Mouse (Mus musculus) midbrain, embryonic 15.5 days (tissue): Measurements from ENCODE around the gene Jmjd7. TPM values are rescaled to one million over a fixed set of nuclear protein-coding genes. Genes with fewer than 3 reads are reported as not detected.

Experiments used
- ATAC-seq: fragments of 200-750 bp; cut with Nextera tagmentation; replicated peaks from 2 replicates; pipeline ENCODE4 v1.8.0; 2017; ENCODE audit warnings: moderate TSS enrichment
- H3K27ac ChIP-seq: fragments of 300-500 bp; sonication (generic); 2 replicates; pipeline ENCODE4 v1.5.1; 2015; ENCODE audit warnings: mild to moderate bottlenecking, inconsistent platforms
- H3K27me3 ChIP-seq: fragments of 300-500 bp; sonication (generic); replicated peaks from 2 replicates; pipeline ENCODE4 v1.6.1; 2015; ENCODE audit warnings: inconsistent platforms
- H3K36me3 ChIP-seq: fragments of 300-500 bp; sonication (generic); replicated peaks from 2 replicates; pipeline ENCODE4 v1.6.1; 2015; ENCODE audit warnings: inconsistent platforms
- H3K4me1 ChIP-seq: fragments of 300-500 bp; sonication (generic); 2 replicates; pipeline ENCODE4 v1.6.1; 2015; ENCODE audit warnings: inconsistent platforms
- H3K4me2 ChIP-seq: fragments of 300-500 bp; sonication (generic); 2 replicates; pipeline ENCODE4 v1.6.1; 2015; ENCODE audit warnings: inconsistent platforms, mild to moderate bottlenecking, moderate library complexity
- H3K4me3 ChIP-seq: fragments of 300-500 bp; sonication (generic); 2 replicates; pipeline ENCODE4 v1.5.1; 2015; ENCODE audit warnings: mild to moderate bottlenecking, inconsistent platforms
- H3K9ac ChIP-seq: fragments of 300-500 bp; sonication (generic); 2 replicates; pipeline ENCODE4 v1.6.1; 2015; ENCODE audit warnings: mild to moderate bottlenecking, inconsistent platforms
- H3K9me3 ChIP-seq: fragments of 300-500 bp; sonication (generic); 2 replicates; pipeline ENCODE4 v1.6.1; 2016; ENCODE audit warnings: inconsistent platforms
- WGBS: fragments of 180-500 bp; shearing (Covaris S2); methylation state at CpG from one replicate; pipeline ENCODE4 v1.1.7; 2015; ENCODE audit warnings: mixed read lengths; 5-methylcytosine and 5-hydroxymethylcytosine counted together
- microRNA-seq: library from miRNA; unstranded; fragments of <30 nt; microRNA quantifications from one replicate; pipeline ENCODE4, GENCODE M21; 2016
- polyA plus RNA-seq: library from polyadenylated mRNA; unstranded; fragments of >200 nt; fragmentation: Nextera tagmentation; extraction: Ambion mirVana; gene quantifications from 2 replicates; pipeline ENCODE4 v1.2.1, GENCODE M21; 2015

Jmjd7 gene
- polyA plus RNA-seq, 1 experiment from 2014 or later = 21.9 TPM

- peak; percentile 35; the same call in 1 of the 2 replicates for ATAC-seq
- H3K9me3 ChIP-seq = no peaks in the 10 kb centered on the region
- no peak overlapping the region for H3K4me3 ChIP-seq
- H3K36me3 ChIP-seq = no peaks in the 10 kb centered on the region
- H3K4me2 ChIP-seq = peak overlapping the region; percentile 31
- H3K27me3 ChIP-seq = no peaks in the 10 kb centered on the region
- H3K9ac ChIP-seq = no peak overlapping the region
- WGBS = 41% methylated on average over 16 of the region's 16 CpGs
- 0 out of 2 replicates have a peak, but pooled peaks cover 3% of the 10 kb centered on the region for H3K4me1 ChIP-seq
- no peak overlapping the region for H3K27ac ChIP-seq
Measured at GRCm38 (mm10) chr2:120068555-120069465, 41.5 kb downstream of the Jmjd7 start.

GRCm38 (mm10) chr2:120069466-120069990 lies 42.2 kb downstream of the Jmjd7 start:
- WGBS = 73% methylated on average over 8 of the region's 8 CpGs
- no peaks in the 10 kb centered on the region for H3K36me3 ChIP-seq
- H3K27ac ChIP-seq = no peak overlapping the region
- H3K4me2 ChIP-seq = no peak overlapping the region
- no peak overlapping the region for H3K4me3 ChIP-seq
- no peak overlapping the region for H3K9ac ChIP-seq
- H3K9me3 ChIP-seq = no peaks in the 10 kb centered on the region
- no peaks in the 10 kb centered on the region for H3K27me3 ChIP-seq
- 0 out of 2 replicates have a peak, but pooled peaks have one; percentile 4 for ATAC-seq
- H3K4me1 ChIP-seq = 0 out of 2 replicates have a peak, but pooled peaks cover 3% of the 10 kb centered on the region

GRCm38 (mm10) chr2:120074096-120074495 lies 46.8 kb downstream of the Jmjd7 start:
- Histone ChIP-seq H3K4me2 (no peak overlapping the region), H3K4me1 (peaks cover 9% of the 10 kb centered on the region), H3K27ac (no peak overlapping the region), H3K9me3 (no peaks in the 10 kb centered on the region), H3K27me3 (peaks cover 9% of the 10 kb centered on the region), H3K9ac (no peak overlapping the region), H3K4me3 (no peak overlapping the region), H3K36me3 (no peaks in the 10 kb centered on the region)
- WGBS = 93% methylated on average over 4 of the region's 4 CpGs
- ATAC-seq = no peak

GRCm38 (mm10) chr2:120076076-120076705 lies 48.9 kb downstream of the Jmjd7 start:
- WGBS = 1% methylated on average over 36 of the region's 36 CpGs
- Histone ChIP-seq H3K27ac (no peak overlapping the region), H3K4me1 (peaks cover 9% of the 10 kb centered on the region), H3K36me3 (no peaks in the 10 kb centered on the region), H3K4me3 (peak overlapping the region; percentile 40), H3K4me2 (peak overlapping the region; percentile 62), H3K9ac (peak overlapping the region; percentile 28; the same call in 1 of the 2 replicates), H3K9me3 (no peaks in the 10 kb centered on the region), H3K27me3 (peaks cover 9% of the 10 kb centered on the region)
- ATAC-seq = peak; percentile 84

Small RNA genes lying within 50 kb of the gene (microRNA-seq; reads per million reads assigned to microRNA genes)
- gene Mir7665 = not detected

Other genes starting within 250 kb of the Jmjd7 start
- 21.3 and 21.6 TPM in 2 replicates for gene Rpap1, start 239.9 kb upstream of the Jmjd7 start, polyA plus RNA-seq
- gene Tyro3, start 229.8 kb upstream of the Jmjd7 start, polyA plus RNA-seq = 20.3 and 22.2 TPM in 2 replicates
- 27.8 and 30.7 TPM in 2 replicates for gene Mga, start 130.3 kb upstream of the Jmjd7 start, polyA plus RNA-seq
- 9.7 and 9.9 TPM in 2 replicates for gene Mapkbp1, start 54.8 kb upstream of the Jmjd7 start, polyA plus RNA-seq
- 6.0 and 7.2 TPM in 2 replicates for gene Gm28042, start within 50 bp of the Jmjd7 start, polyA plus RNA-seq
- 3.9 and 4.6 TPM in 2 replicates for gene Pla2g4b, start 5.9 kb downstream of the Jmjd7 start, polyA plus RNA-seq
- 17.9 and 20.4 TPM in 2 replicates for gene Ehd4, start 127.1 kb downstream of the Jmjd7 start, polyA plus RNA-seq
- 5.1 and 5.3 TPM in 2 replicates for gene Pla2g4e, start 217.9 kb downstream of the Jmjd7 start, polyA plus RNA-seq